Mouse (Mus musculus): ENCODE measurements around the gene Tsr1. TPM values are rescaled to one million over a fixed set of nuclear protein-coding genes. Genes with fewer than 3 reads are reported as not detected.

Tsr1 gene
- polyA plus RNA-seq (2012; rRNA removed): 12.2 and 14.8 TPM in 2 replicates

- peak; percentile 72 for DNase-seq (ENCODE audit: low read depth, low spot score)
- WGBS: under 1% methylated on average over 54 of the region's 54 CpGs
Measured at GRCm38 (mm10) chr11:74897678-74898516, at the start of gene Tsr1. Gene Tsr1, plus strand, starts transcription at chr11:74898071.

- WGBS: 88% methylated on average over 14 of the region's 14 CpGs
- no peak for DNase-seq (ENCODE audit: low read depth, low spot score)
Measured at GRCm38 (mm10) chr11:74850998-74851661, 46.7 kb upstream of the Tsr1 start.

- DNase-seq (ENCODE audit: low read depth, low spot score): no peak
- WGBS: 91% methylated on average over 9 of the region's 9 CpGs
Measured at GRCm38 (mm10) chr11:74857756-74858155, 40.1 kb upstream of the Tsr1 start.

- DNase-seq (ENCODE audit: low read depth, low spot score): no peak
- 71% methylated on average over 5 of the region's 5 CpGs for WGBS
Measured at GRCm38 (mm10) chr11:74862129-74862528, 35.7 kb upstream of the Tsr1 start.

GRCm38 (mm10) chr11:74863471-74863870 is 34.4 kb upstream of the Tsr1 start:
- WGBS: 52% methylated on average over 11 of the region's 11 CpGs
- DNase-seq (ENCODE audit: low read depth, low spot score): no peak

GRCm38 (mm10) chr11:74864421-74864820 is 33.5 kb upstream of the Tsr1 start:
- no peak for DNase-seq (ENCODE audit: low read depth, low spot score)
- WGBS: 90% methylated on average over 9 of the region's 9 CpGs

- 88% methylated on average over 9 of the region's 9 CpGs for WGBS
- no peak for DNase-seq (ENCODE audit: low read depth, low spot score)
Measured at GRCm38 (mm10) chr11:74865252-74865651, 32.6 kb upstream of the Tsr1 start.

- no peak for DNase-seq (ENCODE audit: low read depth, low spot score)
- 15% methylated on average over 4 of the region's 4 CpGs for WGBS
Measured at GRCm38 (mm10) chr11:74866640-74867039, 31.2 kb upstream of the Tsr1 start.

GRCm38 (mm10) chr11:74867181-74867580 is 30.7 kb upstream of the Tsr1 start:
- 35% methylated on average over 2 of the region's 2 CpGs for WGBS
- no peak for DNase-seq (ENCODE audit: low read depth, low spot score)

GRCm38 (mm10) chr11:74868046-74868760 is 29.7 kb upstream of the Tsr1 start:
- no peak for DNase-seq (ENCODE audit: low read depth, low spot score)
- 87% methylated on average over 13 of the region's 13 CpGs for WGBS

GRCm38 (mm10) chr11:74869603-74870002 is 28.3 kb upstream of the Tsr1 start:
- WGBS: 90% methylated on average over 6 of the region's 6 CpGs

GRCm38 (mm10) chr11:74870544-74870943 is 27.3 kb upstream of the Tsr1 start:
- WGBS: 65% methylated on average over 4 of the region's 4 CpGs
- DNase-seq (ENCODE audit: low read depth, low spot score): no peak

More at GRCm38 (mm10) chr11:74869603-74870002, 28.3 kb upstream of the Tsr1 start:
- DNase-seq (ENCODE audit: low read depth, low spot score): no peak

GRCm38 (mm10) chr11:74870991-74871622 is 26.8 kb upstream of the Tsr1 start:
- no peak for DNase-seq (ENCODE audit: low read depth, low spot score)
- 16% methylated on average over 12 of the region's 12 CpGs for WGBS

GRCm38 (mm10) chr11:74874630-74875029 is 23.2 kb upstream of the Tsr1 start:
- 93% methylated on average over 3 of the region's 3 CpGs for WGBS
- no peak for DNase-seq (ENCODE audit: low read depth, low spot score)

GRCm38 (mm10) chr11:74876801-74877200 is 21.1 kb upstream of the Tsr1 start:
- no peak for DNase-seq (ENCODE audit: low read depth, low spot score)

GRCm38 (mm10) chr11:74880999-74881398 is 16.9 kb upstream of the Tsr1 start:
- WGBS: 79% methylated on average over 9 of the region's 9 CpGs
- DNase-seq (ENCODE audit: low read depth, low spot score): no peak

More at GRCm38 (mm10) chr11:74876801-74877200, 21.1 kb upstream of the Tsr1 start:
- 15% methylated on average over 9 of the region's 9 CpGs for WGBS

GRCm38 (mm10) chr11:74881979-74882378 is 15.9 kb upstream of the Tsr1 start:
- WGBS: 77% methylated on average over 14 of the region's 14 CpGs
- DNase-seq (ENCODE audit: low read depth, low spot score): no peak

- no peak for DNase-seq (ENCODE audit: low read depth, low spot score)
- 72% methylated on average over 10 of the region's 10 CpGs for WGBS
Measured at GRCm38 (mm10) chr11:74883098-74883497, 14.8 kb upstream of the Tsr1 start.

- no peak for DNase-seq (ENCODE audit: low read depth, low spot score)
- WGBS: 62% methylated on average over 4 of the region's 4 CpGs
Measured at GRCm38 (mm10) chr11:74894619-74895018, 3.3 kb upstream of the Tsr1 start.
